Mouse (Mus musculus): ENCODE data around the gene Vmn1r75.

The Vmn1r75 gene

GRCm38 (mm10) chr7:11874330-11874729 lies at the start of gene Vmn1r75:
Gene Vmn1r75, plus strand, starts transcription at chr7:11874630.
- DNase-seq (ENCODE audit: low read depth), result no peak

DNA sequence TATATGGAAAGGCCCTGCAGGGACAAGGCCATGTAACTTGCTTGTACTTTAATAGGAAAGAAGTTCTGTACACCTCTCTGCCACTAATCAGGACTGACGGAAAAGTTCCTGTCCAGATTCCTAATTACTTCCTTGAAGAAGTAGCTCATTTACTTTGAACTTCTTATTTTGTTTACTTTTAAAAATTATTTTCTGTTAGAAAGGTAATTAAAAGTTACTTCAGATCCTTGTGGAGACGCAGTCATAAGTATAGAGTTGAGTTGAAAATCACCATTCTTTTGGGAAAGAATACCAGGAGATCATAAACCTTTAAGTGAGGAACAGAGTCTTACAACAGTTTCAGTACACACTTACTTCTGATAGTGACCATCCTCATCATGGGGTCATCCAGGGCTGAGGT lies 40.8 kb upstream of the Vmn1r75 start, which contains the start of gene Vmn1r74:
Gene Vmn1r74 (plus strand): TSS at position 301 of the 400 bp plus-strand sequence.
- no peak for DNase-seq (ENCODE audit: low read depth)

All from naive thymus-derived CD4-positive, alpha-beta T cell, adult 2 months (primary cell).